Comparison of ENCODE assay signal across 27 mouse cellular contexts in the genomic region with DNA sequence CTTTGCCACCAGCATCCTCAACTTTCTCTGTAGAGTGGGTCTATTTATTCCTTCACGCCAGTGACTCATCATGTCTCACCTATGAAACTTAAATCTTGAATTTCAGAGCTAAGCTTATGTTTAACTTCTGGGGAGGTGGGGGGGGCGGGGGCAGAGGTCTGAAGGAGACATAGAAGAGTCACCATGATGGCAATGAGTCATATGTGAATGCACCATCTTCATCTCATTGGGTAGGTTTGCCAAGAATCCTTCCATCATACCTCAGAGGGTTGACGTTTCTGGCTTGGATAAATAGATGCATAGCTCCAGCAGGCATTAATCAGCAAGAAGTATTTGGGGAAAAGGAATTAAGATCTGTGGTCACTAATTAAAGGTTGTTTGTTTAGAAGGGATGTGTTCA.
"Had no signal": no experiment of that assay in that cellular context is flagged by ENCODE, and none has a peak within 500 bp of the region (broad histone marks: within the 10 kb centered on the region; RNA-seq: fewer than 3 reads in every experiment).

No protein-coding gene starts in this region.

- ATAC-seq: forebrain, embryonic 13.5 days; forebrain, embryonic 14.5 days; forebrain, embryonic 15.5 days; forebrain, embryonic 16.5 days; forebrain, postnatal 0 days had no signal

- H3K4me3 ChIP-seq: embryonic facial prominence, embryonic 10.5 days; embryonic facial prominence, embryonic 12.5 days; embryonic facial prominence, embryonic 13.5 days; embryonic facial prominence, embryonic 15.5 days; erythroblast, embryonic 14.5 days; forebrain, embryonic 10.5 days; forebrain, embryonic 12.5 days; forebrain, embryonic 13.5 days; forebrain, embryonic 15.5 days; heart, adult 2 months; heart, embryonic 10.5 days had no signal

- H3K27me3 ChIP-seq: embryonic facial prominence, embryonic 12.5 days; embryonic facial prominence, embryonic 13.5 days; embryonic facial prominence, embryonic 15.5 days; forebrain, embryonic 12.5 days; forebrain, embryonic 13.5 days; forebrain, embryonic 15.5 days had no signal

- DNase-seq: cerebellum, adult 9-10 months; cerebellum, adult 9-11 months; cerebellum, postnatal 10 days; cerebellum, postnatal 14 days; cerebellum, postnatal 25 days; cerebellum, postnatal 36 days; embryo, embryonic 11 days; forebrain, postnatal 0 days; gastrocnemius, postnatal 10 days; gastrocnemius, postnatal 14 days; gastrocnemius, postnatal 25 days; gastrocnemius, postnatal 36 days; heart, adult 11 months; heart, adult 18-20 months; heart, adult 2 months had no signal

- H3K27ac ChIP-seq: embryonic facial prominence, embryonic 10.5 days; embryonic facial prominence, embryonic 12.5 days; embryonic facial prominence, embryonic 13.5 days; embryonic facial prominence, embryonic 15.5 days; forebrain, embryonic 10.5 days; forebrain, embryonic 12.5 days; forebrain, embryonic 13.5 days; forebrain, embryonic 15.5 days; heart, adult 2 months; heart, embryonic 10.5 days had no signal
